Mouse (Mus musculus) C2C12 (cell line): ENCODE measurements around the gene Gtpbp8.

Experiments
- CEBPB ChIP-seq: IDR thresholded peaks from one replicate; pipeline ENCODE4 v1.6.1; 2011; ENCODE audit warnings: low read depth, mild to moderate bottlenecking, control low read depth, moderate library complexity
- CTCF ChIP-seq: IDR thresholded peaks from one replicate; pipeline ENCODE4 v1.5.1; 2011; ENCODE audit not compliant: control insufficient read depth, insufficient read depth, insufficient read length
- FOSL1 ChIP-seq: IDR thresholded peaks from one replicate; pipeline ENCODE4 v1.8.0; 2011; ENCODE audit warnings: mild to moderate bottlenecking, low read length; ENCODE audit not compliant: poor library complexity, insufficient read depth, severe bottlenecking
- MAX ChIP-seq: IDR thresholded peaks from one replicate; pipeline ENCODE4 v1.6.1; 2011; ENCODE audit warnings: mild to moderate bottlenecking, control low read depth
- MYOD1 ChIP-seq: IDR thresholded peaks from one replicate; pipeline ENCODE4 v1.6.1; 2011; ENCODE audit warnings: low read depth; ENCODE audit not compliant: control insufficient read depth, insufficient read length
- MYOG ChIP-seq: IDR thresholded peaks from one replicate; pipeline ENCODE4 v1.6.1; 2011; ENCODE audit not compliant: control insufficient read depth, insufficient read length; ENCODE audit errors: extremely low read depth
- USF1 ChIP-seq: IDR thresholded peaks from one replicate; pipeline ENCODE4 v1.6.1; 2011; ENCODE audit warnings: low read depth, mild to moderate bottlenecking, control low read depth, moderate library complexity

GRCm38 (mm10) chr16:44748007-44748406 lies 1.8 kb upstream of the Gtpbp8 start:
- TF ChIP-seq CTCF = no peak
- TF ChIP-seq USF1 = no peak
- no peak for TF ChIP-seq MYOG
- TF ChIP-seq MYOD1 = no peak
- no peak for TF ChIP-seq MAX
- no peak for TF ChIP-seq FOSL1
- no peak for TF ChIP-seq CEBPB
